Mouse (Mus musculus) gastrocnemius, postnatal 25 days (tissue): ENCODE data around the gene Cldn16. TPM values are rescaled to one million over a fixed set of nuclear protein-coding genes. Genes with fewer than 3 reads are reported as not detected.
"Not testable (repeated sequence)": the region's sequence is repeated elsewhere in the genome, so short reads cannot be mapped to it uniquely, and the experiment has no call there.

Source experiments
- DNase-seq: peaks from one replicate; pipeline ENCODE4 v3.0.0; 2022
- long read RNA-seq, 2 experiments: library from polyadenylated mRNA; stranded (forward); transcript quantifications; one replicate each; pipeline ENCODE4 v2.0.0; 2021
- total RNA-seq, 2 experiments: library from RNA; stranded (reverse); gene quantifications; 1 replicate in 1 of 2; 2 replicates in 1 of 2; pipeline ENCODE4 v1.2.3; 2021

Gene Cldn16
- total RNA-seq, result not detected
- long read RNA-seq, experiment 1, result 0 reads
- long read RNA-seq, experiment 2, result 0 reads

DNA sequence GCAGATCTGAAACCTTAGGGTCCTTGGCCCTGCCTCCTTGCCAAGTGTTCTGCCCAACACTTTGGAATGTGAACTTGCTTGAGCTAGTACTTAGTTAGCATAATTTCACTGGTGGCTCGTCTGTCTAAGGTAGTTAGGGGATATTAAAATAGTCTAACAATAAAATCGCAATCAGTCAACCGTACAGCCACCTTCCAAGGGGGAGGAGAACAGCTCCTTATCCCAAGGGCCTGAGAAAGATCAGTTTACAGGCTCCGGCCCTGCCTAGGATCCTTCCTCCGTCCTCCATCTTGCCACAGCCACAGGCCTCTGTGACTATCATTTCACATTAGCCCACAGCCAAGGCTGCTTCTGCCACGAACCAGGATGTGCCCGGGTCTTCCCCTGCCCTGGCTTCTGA, at the start of gene Cldn16:
Gene Cldn16, plus strand, starts transcription at position 301 of the 400 bp plus-strand sequence.
- no peak for DNase-seq

DNA sequence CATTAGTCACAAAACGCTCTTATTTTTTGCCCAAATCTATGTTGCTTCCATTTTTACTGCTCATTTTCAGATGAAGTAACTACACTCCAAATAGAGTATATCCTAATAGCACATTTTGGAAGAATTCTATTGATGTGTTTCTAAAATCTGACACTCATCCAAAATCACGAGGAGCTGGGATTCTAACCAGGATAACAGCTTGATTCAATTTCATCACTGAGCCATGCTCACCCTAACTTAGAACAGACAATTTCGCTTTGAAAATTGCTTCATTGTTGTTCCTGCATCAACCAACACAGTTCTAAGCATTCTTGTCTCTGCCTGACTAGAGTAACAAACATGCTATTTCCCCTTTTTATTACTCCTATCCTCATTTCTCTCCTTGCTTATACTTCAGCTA, 44.3 kb upstream of the Cldn16 start:
- DNase-seq, result no peak

DNA sequence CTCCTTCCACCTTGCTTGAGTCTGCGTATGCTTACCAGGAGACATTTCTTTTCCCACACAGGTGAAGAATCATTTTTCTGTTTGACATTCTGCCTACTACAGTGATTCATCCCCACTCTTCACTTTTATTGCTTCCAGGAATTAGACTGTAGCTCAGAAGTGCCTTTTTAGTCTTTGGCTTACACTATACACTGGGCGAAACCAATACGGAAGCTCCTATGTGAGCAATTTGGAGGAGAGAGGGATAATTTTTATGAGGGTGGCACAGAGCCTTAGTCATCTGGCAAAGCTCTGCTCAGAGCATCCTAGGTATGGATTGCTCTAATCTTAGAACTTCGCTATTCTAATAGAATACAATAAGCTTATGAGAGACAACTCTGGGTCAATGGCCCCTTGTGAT, 40.9 kb upstream of the Cldn16 start:
- no peak for DNase-seq

DNA sequence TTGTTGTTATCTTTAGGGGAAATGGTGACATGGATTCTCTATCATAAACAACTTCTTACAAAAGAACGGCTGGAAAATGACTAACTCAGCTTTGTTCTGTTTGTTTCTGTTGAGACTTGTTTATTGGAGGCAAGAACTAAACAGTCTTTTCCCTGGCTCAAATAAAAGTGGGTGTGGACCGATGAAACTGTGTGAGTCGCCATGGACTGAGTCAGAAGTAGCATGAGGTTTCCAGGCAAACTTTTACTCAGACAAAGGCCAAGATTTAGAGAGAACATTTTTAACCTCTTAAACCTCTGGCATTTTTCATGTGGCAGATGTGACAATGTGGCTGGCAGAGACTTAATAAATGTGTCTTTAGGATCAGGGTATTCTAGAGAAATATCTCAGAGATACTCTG, 32.7 kb upstream of the Cldn16 start:
- DNase-seq, result no peak

DNA sequence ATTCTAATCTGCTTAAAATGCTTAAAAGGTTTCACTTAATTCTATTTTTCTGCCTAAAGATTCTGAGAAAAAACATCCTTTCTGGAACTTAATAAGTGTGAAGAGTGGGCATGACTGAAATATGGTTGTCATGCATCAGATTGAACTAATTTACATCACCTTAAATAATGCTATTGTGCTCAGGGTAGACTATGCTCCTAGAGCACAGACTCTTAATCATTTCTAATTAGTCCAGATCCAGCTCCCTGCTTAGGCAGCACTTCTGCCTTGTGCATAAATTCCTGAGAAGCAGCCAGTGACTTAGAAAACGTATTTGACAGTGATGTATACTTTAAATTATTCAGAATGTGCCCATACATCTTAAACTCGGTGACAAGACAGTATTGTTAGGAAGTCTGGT, 29.4 kb upstream of the Cldn16 start:
- DNase-seq, result no peak

DNA sequence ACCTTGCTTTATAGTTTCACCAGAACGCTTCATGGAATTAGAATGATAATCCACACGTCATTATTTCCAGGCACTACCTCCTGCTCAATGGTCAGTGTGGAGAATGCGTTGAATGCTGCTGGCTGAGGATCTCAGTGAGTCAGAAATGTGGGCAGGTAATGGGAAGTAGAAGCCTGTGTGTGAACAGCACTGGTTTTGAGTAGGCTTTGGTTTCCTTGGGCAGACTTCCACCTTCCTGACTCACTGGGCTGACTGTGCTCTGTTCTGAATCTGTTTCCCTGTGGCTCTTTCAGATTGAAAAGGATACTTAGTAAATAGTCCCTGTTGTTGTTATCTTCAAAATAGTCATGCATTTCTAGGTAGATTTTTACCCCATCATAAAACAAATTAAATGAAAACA, 22.9 kb upstream of the Cldn16 start:
- DNase-seq, result no peak

DNA sequence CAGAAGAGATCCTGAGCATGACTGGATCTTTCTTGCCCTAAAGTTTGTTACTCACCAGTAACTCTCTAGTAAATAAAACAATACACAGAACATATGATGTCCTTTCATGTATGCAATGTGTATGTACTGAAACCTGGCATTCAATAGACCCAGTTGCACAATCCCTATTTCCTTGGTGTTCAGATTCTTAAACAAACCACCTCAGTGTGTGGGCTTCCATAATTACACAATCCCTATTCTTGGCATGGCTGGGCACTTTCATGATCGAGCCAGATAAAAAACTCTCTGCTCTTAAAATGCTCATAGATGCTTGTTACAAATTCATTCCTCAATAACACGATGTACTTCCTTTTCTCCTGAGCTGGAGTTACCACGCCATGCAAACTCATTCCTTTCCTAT, 21.8 kb upstream of the Cldn16 start:
- no peak for DNase-seq

DNA sequence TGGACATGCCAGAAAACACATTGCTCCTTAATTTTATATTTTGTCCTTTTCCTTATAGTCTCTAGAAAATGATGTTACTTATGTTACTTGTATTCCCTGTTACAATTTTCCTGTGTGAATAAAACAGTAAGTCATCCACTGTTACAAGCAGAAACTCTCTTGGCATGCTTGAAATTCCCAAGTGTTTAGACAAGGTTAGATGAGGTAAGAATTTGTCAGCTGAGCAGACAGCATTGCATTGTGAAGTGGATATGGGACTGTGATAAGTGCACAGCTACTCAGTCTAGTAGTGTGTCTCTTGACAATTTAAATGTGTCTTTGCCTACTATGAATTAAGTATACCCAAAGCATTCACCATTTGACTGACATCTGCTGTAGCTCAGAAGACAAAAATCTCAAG, 18.1 kb upstream of the Cldn16 start:
- no peak for DNase-seq

DNA sequence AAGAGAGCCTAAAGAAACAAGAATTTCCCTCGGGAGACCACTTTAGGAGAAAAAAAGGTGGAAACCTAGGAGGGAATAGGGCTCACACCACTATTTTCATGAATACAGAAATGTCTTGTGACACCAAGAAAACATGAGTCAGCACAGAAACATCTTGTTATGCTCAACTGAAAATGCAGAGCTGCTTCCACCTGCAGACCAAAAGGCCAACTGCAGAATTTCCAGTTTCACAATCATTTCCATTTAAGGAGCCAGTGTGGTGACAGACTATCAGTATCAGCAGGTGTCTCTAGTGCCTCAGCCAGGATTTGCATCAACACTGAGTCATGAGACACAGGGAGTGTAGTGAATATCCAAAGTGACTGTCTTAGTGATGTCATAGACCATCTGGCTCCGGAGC, 15.3 kb upstream of the Cldn16 start:
- DNase-seq, result no peak

DNA sequence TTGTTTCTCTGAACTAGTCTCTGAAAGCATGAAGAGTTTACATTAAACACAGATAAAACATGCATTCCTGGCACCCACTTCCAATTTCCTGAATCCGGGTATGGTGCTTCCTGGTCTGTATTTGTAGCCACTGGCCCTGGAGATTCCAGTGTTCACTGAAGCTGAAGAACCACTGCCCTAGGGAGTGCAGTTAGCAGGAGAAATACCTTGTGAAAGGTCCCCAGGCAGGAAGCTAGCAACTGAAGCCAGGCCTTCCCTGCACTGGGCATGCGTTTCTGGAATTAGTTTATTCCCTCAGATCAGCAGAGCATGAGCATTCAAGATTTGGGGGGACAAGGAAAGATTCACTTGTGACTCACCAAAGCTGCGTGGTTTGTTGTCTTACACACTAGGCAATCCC, 8.8 kb upstream of the Cldn16 start:
- no peak for DNase-seq

DNA sequence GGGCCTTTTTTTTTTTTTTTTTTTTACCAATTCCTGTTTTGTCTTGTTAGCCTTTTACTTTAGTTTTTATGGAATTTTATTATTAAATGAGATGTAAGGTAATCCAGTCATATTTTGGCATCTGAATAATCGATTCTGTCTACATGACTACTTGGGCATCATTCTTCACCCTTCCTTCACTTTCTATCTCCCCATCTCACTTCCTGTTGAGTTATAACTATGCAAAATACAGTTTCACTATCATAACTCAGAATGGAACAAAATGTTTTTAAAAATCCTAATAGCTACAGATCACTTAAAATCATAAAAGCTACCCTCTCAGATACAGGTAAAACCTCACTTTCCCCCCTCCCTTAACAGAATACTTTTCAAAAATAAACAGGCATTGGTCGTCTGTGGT, 6.8 kb upstream of the Cldn16 start:
- DNase-seq, result no peak

DNA sequence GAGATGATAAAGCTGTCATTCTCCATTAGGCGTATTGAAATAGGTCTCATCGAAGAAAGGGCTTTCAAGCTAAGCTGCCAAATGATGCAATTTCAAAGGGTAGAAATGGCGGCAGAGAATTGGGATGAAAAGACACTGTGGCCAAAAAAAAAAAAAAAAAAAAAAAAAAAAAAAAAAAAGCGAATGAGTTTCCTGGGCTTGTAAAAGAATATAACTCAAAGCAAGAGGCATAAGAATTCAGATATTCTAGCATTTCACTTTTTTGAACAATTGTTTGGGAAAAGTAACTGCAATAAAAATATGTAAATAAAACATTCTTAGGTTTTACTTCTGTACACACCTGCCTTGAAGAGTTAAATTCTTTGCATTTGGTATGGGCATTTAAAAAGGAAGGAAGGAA, 3.6 kb downstream of the Cldn16 start:
- no peak for DNase-seq

DNA sequence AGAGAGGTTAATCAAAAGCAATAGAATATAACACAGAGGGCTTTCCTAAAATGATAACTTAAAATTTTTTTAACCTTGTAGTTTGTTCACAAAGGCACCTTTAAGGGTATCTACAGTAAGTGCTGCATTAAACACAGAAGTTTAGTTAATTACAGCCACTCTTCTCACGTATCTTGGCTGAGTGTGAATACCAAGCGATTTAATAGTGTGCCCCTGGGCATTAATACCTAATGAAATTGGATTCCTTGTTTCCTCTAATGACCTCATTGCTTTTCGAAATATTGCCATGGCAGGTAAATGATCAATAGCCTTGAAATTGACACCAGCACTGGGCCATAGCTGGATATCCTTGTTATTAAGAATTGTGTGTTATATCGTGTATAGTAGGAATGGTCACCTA, 8.3 kb downstream of the Cldn16 start:
- DNase-seq, result no peak

DNA sequence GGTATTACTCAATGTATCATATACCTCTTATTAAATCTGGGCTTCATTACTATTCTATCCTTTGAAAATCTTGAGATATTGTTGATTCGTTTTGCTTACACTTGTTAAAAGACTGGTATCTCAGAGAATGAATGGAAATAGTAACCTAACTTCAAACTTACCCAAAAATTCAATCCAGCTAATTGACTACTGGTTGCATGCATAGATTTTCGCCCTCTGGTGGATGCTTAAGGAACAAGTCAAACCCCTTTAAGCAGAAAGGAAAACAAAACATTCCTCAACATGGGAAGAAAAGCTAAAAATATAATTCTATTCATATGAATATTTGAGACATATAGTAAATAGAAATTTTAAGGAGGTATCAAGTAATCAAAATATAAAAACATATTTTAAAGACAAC, 32.8 kb downstream of the Cldn16 start:
- DNase-seq, result no peak

DNA sequence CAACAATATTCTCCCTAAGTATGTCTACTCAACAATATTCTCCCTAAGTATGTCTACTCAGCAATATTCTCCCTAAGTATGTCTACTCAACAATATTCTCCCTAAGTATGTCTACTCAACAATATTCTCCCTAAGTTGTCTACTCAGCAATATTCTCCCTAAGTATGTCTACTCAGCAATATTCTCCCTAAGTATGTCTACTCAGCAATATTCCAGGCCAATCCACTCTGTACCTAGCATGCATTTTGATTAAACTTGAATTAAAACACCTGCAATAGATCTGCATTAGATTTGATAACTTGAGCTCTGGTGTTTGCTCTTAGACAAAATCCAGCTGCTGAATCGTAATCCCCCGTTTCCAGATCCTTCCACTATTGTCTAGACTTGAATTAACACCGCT, 36.8 kb downstream of the Cldn16 start:
- not testable (repeated sequence) for DNase-seq

DNA sequence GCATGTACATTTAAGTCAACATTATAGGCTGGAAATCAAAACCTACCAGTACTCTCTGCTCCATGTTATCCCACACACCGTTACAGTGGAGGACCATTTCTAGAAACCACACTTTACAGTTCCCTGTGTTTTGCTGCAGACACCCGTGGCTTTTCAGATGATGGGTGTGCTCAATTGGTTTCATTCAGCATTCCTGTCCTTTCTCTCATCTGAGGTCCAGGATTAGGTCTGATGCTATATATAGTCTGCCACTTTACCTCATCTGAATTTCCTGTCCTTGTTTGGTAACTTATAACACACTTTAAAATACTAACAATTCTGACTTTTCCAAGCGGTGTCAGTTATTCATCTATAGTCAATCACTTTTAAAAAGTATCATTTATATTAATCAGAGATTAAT, 37.8 kb downstream of the Cldn16 start:
- DNase-seq, result no peak

DNA sequence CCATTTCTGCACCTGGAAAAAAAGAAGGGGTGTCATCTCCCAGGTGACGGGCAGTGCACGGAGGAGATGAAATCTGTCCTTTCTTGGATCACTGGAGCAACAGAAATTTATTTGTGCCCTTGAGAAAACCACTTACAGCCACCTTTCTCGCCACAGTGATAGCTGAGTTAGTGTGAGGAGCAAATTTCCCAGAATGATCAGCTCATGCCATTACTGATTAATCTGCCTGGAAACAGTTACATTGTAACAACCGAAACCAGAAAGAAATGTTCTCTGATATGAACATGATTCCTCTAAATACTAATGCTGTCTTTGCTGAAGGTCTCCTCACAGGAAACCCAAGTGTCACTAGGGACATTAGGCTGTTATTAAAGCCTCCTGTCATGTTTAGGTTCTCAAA, 42.0 kb downstream of the Cldn16 start:
- no peak for DNase-seq

DNA sequence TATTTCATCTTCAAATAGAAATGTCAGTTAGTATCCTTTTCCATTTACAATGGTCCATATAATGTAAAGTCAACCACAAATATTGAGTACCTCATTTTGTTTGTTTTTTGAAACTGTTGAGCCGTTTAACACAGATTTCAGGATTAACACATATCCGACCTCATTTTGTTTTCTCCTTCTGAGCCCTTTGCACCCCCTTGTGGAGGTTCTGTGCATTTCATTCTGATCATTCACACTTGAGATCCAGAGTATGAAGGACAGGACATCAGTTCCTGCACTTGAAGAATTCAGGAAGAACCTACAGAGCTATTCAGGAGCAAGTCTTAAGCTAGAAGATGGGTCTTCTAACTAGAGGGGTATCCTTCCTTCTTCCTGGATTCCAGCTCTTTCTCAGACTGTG, 56.7 kb downstream of the Cldn16 start:
- no peak for DNase-seq

DNA sequence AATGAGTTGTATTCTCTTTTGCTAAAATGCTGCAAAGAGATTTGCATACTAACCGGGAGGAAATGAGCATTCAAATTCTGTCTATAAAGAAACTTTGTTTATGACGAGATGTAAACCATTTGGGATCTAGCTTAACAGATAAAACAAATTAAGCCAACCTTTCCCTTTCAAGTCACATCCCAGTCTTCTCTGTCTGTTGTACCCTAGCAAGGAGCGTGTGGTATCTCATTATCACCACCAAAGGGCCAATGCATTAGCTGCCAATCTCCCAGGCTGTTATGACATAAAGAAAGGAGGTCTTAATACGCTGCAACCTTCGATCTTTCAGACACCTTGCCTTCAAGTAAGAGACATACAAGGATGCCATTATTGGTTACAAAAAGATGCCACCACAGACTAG, 62.9 kb downstream of the Cldn16 start:
- DNase-seq, result no peak

DNA sequence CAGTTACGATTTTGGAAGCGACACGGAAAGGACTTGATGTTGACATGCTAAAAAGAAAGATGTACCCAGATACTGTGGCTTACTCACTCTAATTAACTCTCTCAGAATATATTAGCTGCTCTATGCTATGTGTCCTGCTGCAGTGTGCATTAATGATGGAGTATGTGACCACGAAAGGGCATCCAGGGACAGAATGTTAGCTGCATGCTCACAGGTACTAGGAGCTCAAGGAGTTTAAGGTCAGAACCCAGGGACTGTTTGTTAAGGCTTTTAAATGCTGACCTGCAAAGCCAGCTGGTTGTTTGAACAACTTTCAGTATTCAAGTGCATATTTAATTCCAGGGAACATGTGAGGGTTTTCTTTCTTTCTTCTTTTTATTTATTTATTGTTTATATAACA, 63.7 kb downstream of the Cldn16 start, which contains the start of gene Tmem207:
Gene Tmem207, minus strand, starts transcription at position 101 of the 400 bp plus-strand sequence.
- DNase-seq, result no peak

DNA sequence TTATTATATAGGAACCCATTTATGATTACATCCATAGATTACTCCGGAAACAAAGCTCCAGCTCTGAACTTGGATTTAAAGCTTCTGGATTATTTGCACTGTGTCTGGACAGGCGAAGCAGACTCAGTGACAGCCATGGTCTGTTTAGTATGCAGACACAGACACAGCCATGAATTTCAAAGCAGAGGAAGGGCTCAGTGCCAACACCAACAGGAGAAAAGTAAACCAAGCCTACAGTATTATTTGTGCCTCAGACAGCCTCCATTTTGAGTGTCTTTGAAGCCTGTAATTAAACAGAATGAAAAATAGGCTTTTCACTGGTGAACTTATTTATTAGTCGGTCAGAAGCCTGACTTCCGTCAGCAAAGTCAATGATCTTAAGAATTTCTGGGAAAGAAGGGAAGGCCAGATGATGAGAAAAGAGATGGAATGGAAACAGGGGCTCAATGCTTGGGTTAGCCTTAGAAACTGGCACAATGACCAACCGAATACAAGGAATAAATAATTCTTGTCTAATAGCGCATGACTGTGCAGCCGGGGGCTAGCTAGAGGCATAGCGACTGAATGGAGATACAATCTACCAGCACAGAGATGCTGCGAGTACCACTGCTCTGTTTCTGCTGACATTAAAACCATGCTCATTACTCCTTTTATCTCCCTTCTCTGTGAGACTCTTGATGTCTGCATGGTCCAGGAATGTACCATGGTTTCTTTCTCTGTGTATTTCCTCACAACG, 65.2 kb downstream of the Cldn16 start:
- DNase-seq, result no peak

DNA sequence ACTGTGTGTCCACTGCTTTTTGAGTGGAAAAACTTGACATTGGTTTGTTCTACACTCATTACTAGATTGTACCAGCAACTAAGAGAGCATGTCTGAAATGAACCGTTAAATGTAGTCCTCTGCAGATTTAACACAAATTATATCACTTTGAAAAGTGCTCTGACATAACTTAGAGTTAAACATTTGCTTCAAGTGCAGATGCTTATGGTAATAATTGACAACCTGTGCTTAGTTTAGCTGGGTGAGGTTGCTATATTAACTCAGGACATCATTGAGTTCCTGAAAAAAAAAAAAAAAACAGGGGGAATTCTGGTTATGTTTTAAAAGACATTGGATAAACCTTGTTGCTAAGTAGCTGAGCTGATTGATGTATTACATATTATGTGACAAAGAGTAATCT, 67.5 kb downstream of the Cldn16 start:
- DNase-seq, result no peak

DNA sequence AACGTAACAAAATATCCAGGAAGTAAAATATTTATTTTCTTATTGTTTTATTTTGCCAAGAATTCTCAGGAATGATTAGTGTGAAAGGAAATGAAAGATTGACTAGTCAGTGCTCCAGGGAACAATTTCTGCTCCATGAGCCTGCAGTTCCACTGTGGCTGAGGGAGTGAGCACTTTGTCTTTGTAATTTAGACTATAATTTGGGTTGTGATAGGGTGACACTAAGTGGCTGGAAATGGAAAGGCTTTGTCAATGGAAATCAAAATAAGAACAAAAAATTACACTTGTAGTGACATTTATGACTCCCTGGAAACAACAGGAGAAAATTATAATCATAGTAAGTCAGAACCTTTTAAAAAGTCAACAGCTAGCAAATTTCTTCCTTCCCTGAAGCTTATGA, 69.4 kb downstream of the Cldn16 start:
- DNase-seq, result no peak
